Mouse (Mus musculus): Measurements from ENCODE around the gene Acvr2a. TPM values are rescaled to one million over a fixed set of nuclear protein-coding genes. Genes with fewer than 3 reads are reported as not detected.
"Not testable (repeated sequence)": the region's sequence is repeated elsewhere in the genome, so short reads cannot be mapped to it uniquely, and the experiment has no call there.

Acvr2a gene
- polyA plus RNA-seq, 1 experiment from 2014 or later, result 18.5 TPM

DNA sequence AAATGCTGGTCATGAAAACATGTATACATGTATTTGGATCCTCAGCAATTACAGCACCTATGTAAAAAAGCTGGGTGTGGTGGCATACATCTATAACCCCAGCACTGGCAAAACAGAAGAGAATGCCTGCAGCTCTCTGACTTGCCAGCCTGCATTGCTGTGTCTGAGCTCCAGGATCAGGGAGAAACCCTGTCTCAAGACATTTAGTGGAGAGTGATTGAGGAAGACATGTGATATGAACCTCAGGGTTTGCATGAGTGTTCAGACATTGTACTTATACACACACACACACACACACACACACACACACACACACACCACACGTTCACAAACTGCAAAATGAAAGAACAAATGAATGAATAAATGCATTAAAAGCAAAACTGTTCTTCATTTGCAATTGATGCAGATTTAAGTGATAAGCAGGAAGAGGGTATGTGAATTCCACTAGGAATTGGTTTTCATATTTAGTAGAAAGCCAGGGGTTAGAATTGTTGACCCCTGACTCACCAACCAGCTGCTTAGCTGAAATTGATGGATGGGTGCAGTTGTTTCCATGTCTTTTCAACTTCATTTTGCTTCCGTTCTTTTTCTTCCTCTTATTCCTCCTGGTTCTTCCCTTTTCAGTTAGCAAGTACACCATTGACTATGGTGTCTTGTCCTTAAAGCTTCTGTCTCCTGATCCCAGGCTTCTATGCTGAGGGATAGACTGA lies 32.9 kb downstream of the Acvr2a start:
- no peaks in the 10 kb centered on the region for H3K4me1 ChIP-seq (ENCODE audit: control insufficient read depth, insufficient read depth, low read length)
- no peak overlapping the region for H3K4me2 ChIP-seq (replicated peaks; ENCODE audit: low read depth, low read length)
- H3K27me3 ChIP-seq (ENCODE audit: control insufficient read depth, insufficient read depth, low read length), result no peaks in the 10 kb centered on the region
- ATAC-seq (ENCODE audit: low FRiP score, low TSS enrichment), result no peak
- H3K9me3 ChIP-seq (ENCODE audit: control insufficient read depth, low read length), result no peaks in the 10 kb centered on the region
- H3K4me3 ChIP-seq (ENCODE audit: low read length), result no peak overlapping the region
- 51% methylated on average over 2 of the region's 2 CpGs for WGBS
- no peak overlapping the region for H3K27ac ChIP-seq (ENCODE audit: low read depth, low read length)
- H3K9ac ChIP-seq (ENCODE audit: low read depth, low read length), result no peak overlapping the region
- H3K36me3 ChIP-seq (ENCODE audit: control insufficient read depth, insufficient read depth, low read length), result no peaks in the 10 kb centered on the region

DNA sequence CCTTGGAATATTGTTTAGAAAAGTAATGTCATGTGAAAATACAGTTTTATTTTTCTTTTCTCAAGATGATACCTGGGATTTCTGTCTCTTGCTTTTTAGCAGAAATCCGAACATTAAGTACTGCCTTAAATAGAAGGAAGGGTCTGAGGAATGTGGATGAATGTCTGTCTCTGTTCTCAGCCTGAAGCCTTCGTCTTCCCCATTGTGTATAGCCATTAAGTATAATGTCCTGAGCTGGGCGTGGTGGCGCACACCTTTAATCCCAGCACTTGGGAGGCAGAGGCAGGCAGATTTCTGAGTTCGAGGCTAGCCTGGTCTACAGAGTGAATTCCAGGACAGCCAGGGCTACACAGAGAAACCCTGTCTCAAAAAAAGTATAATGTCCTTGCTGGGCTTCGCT lies 51.7 kb downstream of the Acvr2a start:
- 94% methylated on average over 6 of the region's 6 CpGs for WGBS
- ATAC-seq (ENCODE audit: low FRiP score, low TSS enrichment), result not testable (repeated sequence)

DNA sequence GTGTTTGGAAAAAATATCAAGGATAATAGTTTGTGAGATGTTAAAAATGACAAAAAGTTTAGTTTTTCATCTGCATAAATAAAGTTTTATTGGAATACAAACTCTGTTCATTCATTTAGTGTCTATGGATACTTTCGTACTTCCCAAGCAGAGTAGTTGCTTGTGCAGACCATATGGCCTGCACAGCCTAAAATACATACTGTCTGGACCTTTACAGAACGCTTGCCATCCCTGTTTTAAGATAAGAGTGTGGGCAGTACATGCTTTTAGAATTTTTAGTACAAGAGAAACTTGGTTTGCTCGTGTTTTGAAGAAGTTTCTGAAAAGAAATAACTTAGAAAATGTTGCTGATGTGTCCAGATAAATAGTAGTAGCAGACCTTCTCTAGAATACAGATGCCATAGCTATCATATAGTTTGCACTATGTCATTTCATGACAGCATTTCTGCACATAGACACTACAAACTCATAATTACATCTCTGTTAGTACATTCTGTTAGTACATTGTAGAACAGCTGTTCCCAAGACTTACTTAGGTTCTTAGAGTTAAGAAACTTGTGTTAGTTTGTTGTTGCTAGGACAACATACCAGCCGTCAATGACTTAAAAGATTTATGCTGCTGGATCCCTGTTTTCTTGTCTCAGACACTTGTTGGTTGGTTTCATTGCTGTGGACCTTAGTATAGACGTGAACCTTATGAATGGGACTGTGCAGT lies 54.4 kb downstream of the Acvr2a start:
- WGBS, result 89% methylated on average over 5 of the region's 5 CpGs
- no peaks in the 10 kb centered on the region for H3K27me3 ChIP-seq (ENCODE audit: control insufficient read depth, insufficient read depth, low read length)
- no peak overlapping the region for H3K9ac ChIP-seq (ENCODE audit: low read depth, low read length)
- no peaks in the 10 kb centered on the region for H3K36me3 ChIP-seq (ENCODE audit: control insufficient read depth, insufficient read depth, low read length)
- ATAC-seq (ENCODE audit: low FRiP score, low TSS enrichment), result no peak
- H3K27ac ChIP-seq (ENCODE audit: low read depth, low read length), result no peak overlapping the region
- H3K9me3 ChIP-seq (ENCODE audit: control insufficient read depth, low read length), result no peaks in the 10 kb centered on the region
- H3K4me2 ChIP-seq (replicated peaks; ENCODE audit: low read depth, low read length), result no peak overlapping the region
- H3K4me3 ChIP-seq (ENCODE audit: low read length), result no peak overlapping the region
- H3K4me1 ChIP-seq (ENCODE audit: control insufficient read depth, insufficient read depth, low read length), result no peaks in the 10 kb centered on the region

More for the DNA sequence above, 51.7 kb downstream of the Acvr2a start:
- not testable (repeated sequence) for H3K36me3 ChIP-seq (ENCODE audit: control insufficient read depth, insufficient read depth, low read length); H3K4me1 ChIP-seq (ENCODE audit: control insufficient read depth, insufficient read depth, low read length); H3K9me3 ChIP-seq (ENCODE audit: control insufficient read depth, low read length); H3K4me2 ChIP-seq (replicated peaks; ENCODE audit: low read depth, low read length); H3K27me3 ChIP-seq (ENCODE audit: control insufficient read depth, insufficient read depth, low read length); H3K27ac ChIP-seq (ENCODE audit: low read depth, low read length); H3K9ac ChIP-seq (ENCODE audit: low read depth, low read length); H3K4me3 ChIP-seq (ENCODE audit: low read length)

DNA sequence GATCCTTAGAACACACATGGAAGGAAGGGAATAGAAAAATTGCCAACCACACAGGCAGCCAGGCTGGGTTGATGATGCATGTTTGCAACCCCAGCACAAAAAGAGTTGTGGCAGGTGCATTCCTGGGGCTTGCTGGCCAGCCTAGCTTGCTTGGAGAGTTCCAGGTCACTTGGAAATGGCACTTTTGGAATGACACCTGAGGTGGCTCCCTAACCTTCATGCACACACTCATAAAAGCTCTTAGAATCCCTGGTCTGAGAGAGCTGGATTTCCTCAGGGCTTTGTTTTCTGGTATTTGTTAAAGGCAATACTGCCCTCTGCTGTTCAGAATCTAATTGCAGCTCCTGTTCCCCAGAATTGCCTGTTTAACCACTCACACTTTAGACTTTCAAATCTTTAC lies 72.0 kb downstream of the Acvr2a start:
- ATAC-seq (ENCODE audit: low FRiP score, low TSS enrichment), result no peak; the same call in 1 of the 2 replicates
- Histone ChIP-seq H3K4me3 (ENCODE audit: low read length) (no peak overlapping the region), H3K9me3 (ENCODE audit: control insufficient read depth, low read length) (no peaks in the 10 kb centered on the region), H3K4me2 (replicated peaks; ENCODE audit: low read depth, low read length) (no peak overlapping the region), H3K4me1 (ENCODE audit: control insufficient read depth, insufficient read depth, low read length) (no peaks in the 10 kb centered on the region), H3K27ac (ENCODE audit: low read depth, low read length) (no peak overlapping the region), H3K27me3 (ENCODE audit: control insufficient read depth, insufficient read depth, low read length) (no peaks in the 10 kb centered on the region), H3K9ac (ENCODE audit: low read depth, low read length) (no peak overlapping the region), H3K36me3 (ENCODE audit: control insufficient read depth, insufficient read depth, low read length) (no peaks in the 10 kb centered on the region; the same call in 1 of the 2 replicates)

DNA sequence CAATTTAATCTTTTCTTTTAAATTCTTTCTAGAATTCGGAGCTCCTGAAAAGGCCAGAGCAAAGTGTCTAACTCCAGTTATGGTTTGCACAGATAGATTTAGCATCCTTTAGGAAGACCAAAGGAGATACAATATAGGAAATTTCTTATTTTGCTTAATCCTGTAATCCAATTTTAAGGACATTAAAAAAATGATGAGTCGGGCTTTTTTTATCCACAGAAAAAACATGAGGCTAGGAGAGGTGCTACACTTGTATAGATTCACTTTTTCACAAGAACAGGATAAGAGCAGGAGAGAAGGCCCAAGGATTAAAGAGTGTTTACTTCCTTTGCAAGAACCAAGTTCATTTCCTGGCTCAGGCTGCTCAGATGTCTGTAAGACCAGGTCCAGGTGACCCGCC lies 81.3 kb downstream of the Acvr2a start:
- H3K4me1 ChIP-seq (ENCODE audit: control insufficient read depth, insufficient read depth, low read length), result no peaks in the 10 kb centered on the region
- peaks cover 28% of the 10 kb centered on the region for H3K36me3 ChIP-seq (ENCODE audit: control insufficient read depth, insufficient read depth, low read length)
- 92% methylated on average over 3 of the region's 3 CpGs for WGBS
- H3K9me3 ChIP-seq (ENCODE audit: control insufficient read depth, low read length), result no peaks in the 10 kb centered on the region
- H3K4me2 ChIP-seq (replicated peaks; ENCODE audit: low read depth, low read length), result no peak overlapping the region
- no peak overlapping the region for H3K9ac ChIP-seq (ENCODE audit: low read depth, low read length)
- no peak overlapping the region for H3K4me3 ChIP-seq (ENCODE audit: low read length)
- no peak overlapping the region for H3K27ac ChIP-seq (ENCODE audit: low read depth, low read length)
- no peaks in the 10 kb centered on the region for H3K27me3 ChIP-seq (ENCODE audit: control insufficient read depth, insufficient read depth, low read length)
- ATAC-seq (ENCODE audit: low FRiP score, low TSS enrichment), result no peak

DNA sequence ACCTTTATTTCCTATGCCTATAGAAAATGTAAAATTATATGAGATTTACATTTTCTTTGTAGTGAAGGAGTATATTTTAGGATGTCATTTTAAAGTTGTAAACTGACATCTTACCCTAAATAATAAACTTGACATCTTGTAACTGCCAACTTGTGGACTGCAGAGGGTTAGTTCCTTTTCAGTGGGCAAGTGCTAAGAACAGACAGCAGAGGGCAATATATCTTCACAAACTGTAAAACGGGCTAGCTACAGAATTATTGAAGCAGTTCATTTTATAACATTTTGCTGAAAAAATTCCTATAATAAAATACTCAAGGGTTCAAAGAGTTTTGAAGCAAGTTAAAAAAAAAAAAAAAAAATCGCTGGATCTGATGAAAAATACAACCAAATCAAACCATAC lies 95.0 kb downstream of the Acvr2a start:
- Histone ChIP-seq H3K27me3 (ENCODE audit: control insufficient read depth, insufficient read depth, low read length) (no peaks in the 10 kb centered on the region), H3K9ac (ENCODE audit: low read depth, low read length) (no peak overlapping the region), H3K9me3 (ENCODE audit: control insufficient read depth, low read length) (no peaks in the 10 kb centered on the region), H3K4me2 (replicated peaks; ENCODE audit: low read depth, low read length) (no peak overlapping the region), H3K4me1 (ENCODE audit: control insufficient read depth, insufficient read depth, low read length) (no peaks in the 10 kb centered on the region), H3K4me3 (ENCODE audit: low read length) (no peak overlapping the region), H3K27ac (ENCODE audit: low read depth, low read length) (no peak overlapping the region), H3K36me3 (ENCODE audit: control insufficient read depth, insufficient read depth, low read length) (peaks cover 42% of the 10 kb centered on the region)
- ATAC-seq (ENCODE audit: low FRiP score, low TSS enrichment), result no peak
- 54% methylated on average over 2 of the region's 2 CpGs for WGBS

DNA sequence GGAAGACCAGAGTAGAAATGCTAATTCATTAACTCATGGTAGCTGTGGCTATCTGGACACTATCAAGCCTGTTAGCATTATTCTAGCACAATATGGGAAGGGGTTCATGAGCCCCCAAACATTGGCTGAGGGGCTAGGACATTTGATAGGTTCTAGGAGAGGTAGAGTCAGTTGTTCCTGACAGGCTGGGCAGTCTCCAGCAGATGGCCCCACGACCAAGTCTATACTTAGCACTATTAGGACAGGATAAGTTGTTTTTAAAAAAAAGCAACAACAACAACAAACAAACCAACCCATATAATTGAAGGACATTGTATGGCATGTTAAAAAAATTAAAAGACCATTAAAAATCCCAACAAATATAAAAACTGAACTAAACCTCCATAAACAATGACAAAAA lies 100.3 kb downstream of the Acvr2a start:
- no peaks in the 10 kb centered on the region for H3K4me1 ChIP-seq (ENCODE audit: control insufficient read depth, insufficient read depth, low read length)
- H3K27ac ChIP-seq (ENCODE audit: low read depth, low read length), result no peak overlapping the region
- H3K9ac ChIP-seq (ENCODE audit: low read depth, low read length), result no peak overlapping the region
- no peak overlapping the region for H3K4me2 ChIP-seq (replicated peaks; ENCODE audit: low read depth, low read length)
- 76% methylated on average over 1 of the region's 1 CpGs for WGBS
- H3K4me3 ChIP-seq (ENCODE audit: low read length), result no peak overlapping the region
- H3K36me3 ChIP-seq (ENCODE audit: control insufficient read depth, insufficient read depth, low read length), result peaks cover 42% of the 10 kb centered on the region; the same call in 1 of the 2 replicates
- H3K27me3 ChIP-seq (ENCODE audit: control insufficient read depth, insufficient read depth, low read length), result no peaks in the 10 kb centered on the region
- H3K9me3 ChIP-seq (ENCODE audit: control insufficient read depth, low read length), result no peaks in the 10 kb centered on the region
- ATAC-seq (ENCODE audit: low FRiP score, low TSS enrichment), result no peak

DNA sequence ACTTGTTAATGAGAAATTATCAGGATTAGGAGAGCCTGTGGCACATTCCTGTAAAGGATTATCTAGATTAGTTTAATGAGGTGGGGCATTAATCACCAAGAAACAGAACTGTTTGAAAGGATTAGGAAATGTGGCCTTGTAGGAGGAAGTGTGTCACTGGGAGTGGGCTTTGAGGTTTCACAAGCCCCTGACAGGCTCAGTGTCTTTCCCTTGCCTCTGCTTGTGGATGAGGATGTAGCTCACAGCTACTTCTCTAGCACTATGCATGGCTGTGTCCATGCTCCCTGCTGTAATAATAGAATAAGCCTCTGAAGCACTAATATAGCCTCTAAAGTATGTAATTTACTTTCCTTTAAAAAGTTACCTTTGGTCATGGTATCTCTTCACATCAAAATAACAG lies 101.9 kb downstream of the Acvr2a start:
- ATAC-seq (ENCODE audit: low FRiP score, low TSS enrichment), result no peak
- Histone ChIP-seq H3K4me1 (ENCODE audit: control insufficient read depth, insufficient read depth, low read length) (no peaks in the 10 kb centered on the region), H3K36me3 (ENCODE audit: control insufficient read depth, insufficient read depth, low read length) (peaks cover 39% of the 10 kb centered on the region; the same call in 1 of the 2 replicates), H3K27me3 (ENCODE audit: control insufficient read depth, insufficient read depth, low read length) (no peaks in the 10 kb centered on the region), H3K9ac (ENCODE audit: low read depth, low read length) (no peak overlapping the region), H3K27ac (ENCODE audit: low read depth, low read length) (no peak overlapping the region), H3K4me3 (ENCODE audit: low read length) (no peak overlapping the region), H3K9me3 (ENCODE audit: control insufficient read depth, low read length) (no peaks in the 10 kb centered on the region), H3K4me2 (replicated peaks; ENCODE audit: low read depth, low read length) (no peak overlapping the region)

DNA sequence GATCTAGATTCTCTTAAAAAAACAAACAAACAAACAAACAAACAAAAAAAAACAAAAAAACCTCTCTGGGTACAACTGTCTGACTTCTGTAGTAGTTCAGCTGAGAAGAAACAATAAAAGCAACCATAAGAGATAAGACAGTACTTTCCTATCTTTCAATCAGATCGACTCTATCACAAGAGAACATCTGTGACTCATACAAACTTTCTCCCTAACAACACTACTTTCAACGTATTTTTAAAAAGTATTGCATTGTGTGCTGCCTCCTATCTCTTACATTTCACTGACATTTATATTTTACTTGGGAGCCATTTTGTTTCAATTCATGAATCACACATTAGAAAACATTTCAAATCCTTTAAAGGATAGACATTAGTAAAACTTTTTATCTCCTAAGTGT lies 121.1 kb downstream of the Acvr2a start:
- no peak for ATAC-seq (ENCODE audit: low FRiP score, low TSS enrichment)
- no peak overlapping the region for H3K27ac ChIP-seq (ENCODE audit: low read depth, low read length)
- no peaks in the 10 kb centered on the region for H3K27me3 ChIP-seq (ENCODE audit: control insufficient read depth, insufficient read depth, low read length)
- H3K36me3 ChIP-seq (ENCODE audit: control insufficient read depth, insufficient read depth, low read length), result peaks cover 35% of the 10 kb centered on the region
- H3K4me2 ChIP-seq (replicated peaks; ENCODE audit: low read depth, low read length), result no peak overlapping the region
- H3K9ac ChIP-seq (ENCODE audit: low read depth, low read length), result no peak overlapping the region
- H3K4me3 ChIP-seq (ENCODE audit: low read length), result no peak overlapping the region
- no peaks in the 10 kb centered on the region for H3K9me3 ChIP-seq (ENCODE audit: control insufficient read depth, low read length)
- WGBS, result 90% methylated on average over 2 of the region's 2 CpGs
- no peaks in the 10 kb centered on the region for H3K4me1 ChIP-seq (ENCODE audit: control insufficient read depth, insufficient read depth, low read length)

Data from kidney, embryonic 14.5 days (tissue).